Mouse (Mus musculus) megakaryocyte, embryonic 14.5 days (primary cell): ENCODE measurements around the gene Tmem169.

Source experiments
- FLI1 ChIP-seq: IDR thresholded peaks from 2 replicates; pipeline ENCODE4 v1.6.1; 2012; ENCODE audit warnings: low read length, inconsistent platforms, mixed read lengths
- GATA1 ChIP-seq: IDR thresholded peaks from 3 replicates; pipeline ENCODE4 v1.6.1; 2012; ENCODE audit warnings: mixed read lengths, low read length, inconsistent platforms, borderline replicate concordance

DNA sequence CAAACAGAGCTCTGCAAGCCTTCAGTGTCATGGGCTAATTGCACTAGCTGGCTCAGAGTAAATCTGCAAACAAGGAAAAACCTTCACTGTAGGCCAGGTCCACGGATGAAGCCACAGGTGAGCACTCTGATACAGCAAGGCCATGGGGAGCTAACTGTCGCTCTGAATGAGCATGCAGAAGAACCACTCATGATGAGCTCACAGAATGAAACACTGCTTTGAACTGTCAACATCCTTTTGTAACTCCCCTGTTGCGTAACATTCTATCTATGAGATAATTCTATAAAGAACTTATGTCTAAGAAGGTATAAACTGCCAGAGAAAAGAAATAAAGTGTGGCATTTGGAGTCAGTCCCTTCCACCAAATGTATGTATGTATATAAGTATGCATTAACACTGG lies 21.1 kb upstream of the Tmem169 start:
- no peak for TF ChIP-seq GATA1
- no peak for TF ChIP-seq FLI1
